In the genomic region with DNA sequence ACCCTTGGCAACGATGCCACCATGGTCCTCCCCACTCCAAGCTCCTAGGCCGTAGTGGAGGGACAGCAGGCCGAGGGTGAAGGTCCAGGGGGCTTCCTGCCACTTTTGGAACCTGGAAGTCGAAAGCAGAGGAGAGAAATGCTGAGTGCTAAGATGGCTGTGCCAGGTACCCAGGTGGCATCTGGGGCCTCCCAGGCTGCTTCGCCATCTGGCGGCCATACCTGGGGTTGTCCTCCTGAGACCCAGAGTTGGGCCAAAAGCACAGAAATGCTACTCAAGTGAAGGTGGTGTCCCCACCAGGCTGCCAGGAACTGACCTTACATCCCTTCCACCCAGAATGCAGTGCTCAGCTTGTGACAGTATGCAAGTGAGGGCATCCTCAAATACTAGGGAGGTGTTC, we compare ENCODE assay signal across 12 mouse cellular contexts. TPM values are rescaled to one million over a fixed set of nuclear protein-coding genes. Genes with fewer than 3 reads are reported as not detected.
A peak's percentile ranks its signal among the peaks of the same experiment; 100 is the strongest.
DNase-seq lines count a peak whose midpoint lies in the region; TF ChIP-seq lines count a peak whose summit lies in the region.
"Had no signal": no experiment of that assay in that cellular context is flagged by ENCODE, and none has a peak within 500 bp of the region (broad histone marks: within the 10 kb centered on the region; RNA-seq: fewer than 3 reads in every experiment).

No protein-coding gene starts in this region.

- no peak for DNase-seq in layer of hippocampus, adult 2 months (ENCODE audit: low spot score in 2 of 2)
- DNase-seq in layer of hippocampus, adult 8-10 months (ENCODE audit: low spot score in 2 of 2) = no peak
- peak; percentile 64 for DNase-seq in CH12.LX (ENCODE audit: extremely low read depth)
- DNase-seq in cerebellum, adult 11 months = peak; percentile 73
- peak; percentile 19 for DNase-seq in lung, postnatal 14 days
- DNase-seq in right cerebral cortex, adult 2 months (ENCODE audit: low spot score in 2 of 2) = no peak
- no peak for DNase-seq in right cerebral cortex, adult 18-20 months
- no peak for DNase-seq in embryo, embryonic 11 days
- DNase-seq: liver, embryonic 13.5 days had no signal

- no peak for TF ChIP-seq POLR2A in CH12.LX (IDR thresholded peaks at IDR 0.05; ENCODE audit: low read depth, low read length)

- dilution Hi-C loops in CH12.LX (cut with MboI; ENCODE audit: extremely low pct_ligation_motif_present, extremely low pct_unique_long_range_greater_than_20kb, low sequenced_read_pairs) = no loop called here

- TF ChIP-seq RAD21 in CH12.LX (IDR thresholded peaks at IDR 0.05; ENCODE audit: low read depth, low read length) = peak; percentile 80

- no peak overlapping the region for H3K4me3 ChIP-seq in layer of hippocampus, adult 2 months
- no peak overlapping the region for H3K4me3 ChIP-seq in CH12.LX (replicated peaks in 1 of 3; ENCODE audit: low read depth in 2 of 3, low read length in 2 of 3, poor library complexity in 1 of 3)
- H3K4me3 ChIP-seq: erythroblast, embryonic 14.5 days; hindbrain, embryonic 10.5 days; liver, embryonic 13.5 days; neural tube, embryonic 15.5 days had no signal

- TF ChIP-seq CTCF in layer of hippocampus, adult 2 months (conservative IDR thresholded peaks at IDR 0.05) = peak; percentile 54
- peak; percentile 32 to 93; a peak in 3 of 4 replicates for TF ChIP-seq CTCF in CH12.LX (conservative IDR thresholded peaks at IDR 0.05 in 1 of 2, IDR thresholded peaks at IDR 0.05 in 1 of 2; ENCODE audit: low read depth in 2 of 2, low read length in 2 of 2)

- H3K36me3 ChIP-seq in CH12.LX (replicated peaks in 1 of 2; ENCODE audit: control insufficient read depth in 1 of 2, insufficient read depth in 1 of 2, low read length in 1 of 2) = no peaks in the 10 kb centered on the region
- H3K36me3 ChIP-seq: liver, embryonic 13.5 days had no signal

- H3K9ac ChIP-seq in CH12.LX (ENCODE audit: insufficient read depth, low read depth) = no peak overlapping the region
- H3K9ac ChIP-seq: liver, embryonic 13.5 days; neural tube, embryonic 15.5 days had no signal

- H3K9me3 ChIP-seq in CH12.LX (replicated peaks; ENCODE audit: low read length) = no peaks in the 10 kb centered on the region
- H3K9me3 ChIP-seq: hindbrain, embryonic 10.5 days; liver, embryonic 13.5 days; neural tube, embryonic 15.5 days had no signal

- no peak for TF ChIP-seq EP300 in CH12.LX (IDR thresholded peaks at IDR 0.05; ENCODE audit: low read length)

- peaks cover 5 to 11% of the 10 kb centered on the region in 2 experiments for H3K4me1 ChIP-seq in CH12.LX (ENCODE audit: control insufficient read depth in 1 of 2, insufficient read depth in 2 of 2)

- H3K4me2 ChIP-seq in CH12.LX (ENCODE audit: insufficient read depth, low read depth, poor library complexity, severe bottlenecking) = 0 out of 2 replicates have a peak overlapping the region, but pooled peaks have one; percentile 18
- H3K4me2 ChIP-seq: liver, embryonic 13.5 days; neural tube, embryonic 15.5 days had no signal

- H3K79me2 ChIP-seq in CH12.LX (replicated peaks; ENCODE audit: control insufficient read depth, extremely low read depth, insufficient read depth, poor library complexity, severe bottlenecking) = no peaks in the 10 kb centered on the region

- H3K27ac ChIP-seq in layer of hippocampus, adult 2 months = no peak overlapping the region
- H3K27ac ChIP-seq in CH12.LX (ENCODE audit: insufficient read depth, low read depth) = no peak overlapping the region
- H3K27ac ChIP-seq: hindbrain, embryonic 10.5 days; liver, embryonic 13.5 days; neural tube, embryonic 15.5 days had no signal

- peaks cover 73% of the 10 kb centered on the region for H3K27me3 ChIP-seq in CH12.LX (replicated peaks)
- H3K27me3 ChIP-seq: liver, embryonic 13.5 days; neural tube, embryonic 15.5 days had no signal

- in situ Hi-C loops in CH12.LX (cut with MboI; ENCODE audit: low pct_ligation_motif_present, low pct_unique_long_range_greater_than_20kb, low sequenced_read_pairs) = loop anchor here (5.0 kb wide), 1 partner anchor 137 kb away; no protein-coding TSS in a partner anchor

TF ChIP-seq in CH12.LX, 34 proteins besides CTCF, POLR2A, EP300 and RAD21:
- TF ChIP-seq TCF12 (IDR thresholded peaks at IDR 0.05; ENCODE audit: low read depth, low read length) = no peak
- 0 out of 2 replicates have a peak, but pooled peaks have one; percentile 30 for TF ChIP-seq NELFE (IDR thresholded peaks at IDR 0.05; ENCODE audit: low read depth, low read length)
- TF ChIP-seq TBP (conservative IDR thresholded peaks at IDR 0.05; ENCODE audit: low read depth, low read length) = no peak
- TF ChIP-seq ZMIZ1 (IDR thresholded peaks at IDR 0.05; ENCODE audit: low read depth, low read length) = no peak
- no peak for TF ChIP-seq CHD1 (IDR thresholded peaks at IDR 0.05; ENCODE audit: low read depth, low read length)
- TF ChIP-seq ZC3H11A (IDR thresholded peaks at IDR 0.05; ENCODE audit: low read depth, low read length) = peak; percentile 71
- TF ChIP-seq ZNF384 (IDR thresholded peaks at IDR 0.05; ENCODE audit: low read depth, low read length) = no peak
- no peak for TF ChIP-seq JUN (IDR thresholded peaks at IDR 0.05; ENCODE audit: insufficient read depth, low read depth, low read length)
- no peak for TF ChIP-seq MAFK (IDR thresholded peaks at IDR 0.05; ENCODE audit: insufficient replicate concordance, low read length)
- no peak for TF ChIP-seq IRF4 (IDR thresholded peaks at IDR 0.05; ENCODE audit: low read depth, low read length)
- 0 out of 2 replicates have a peak, but pooled peaks have one; percentile 10 for TF ChIP-seq ELF1 (IDR thresholded peaks at IDR 0.05; ENCODE audit: low read depth, low read length)
- peak; percentile 98 for TF ChIP-seq SMC3 (IDR thresholded peaks at IDR 0.05; ENCODE audit: low read depth, low read length)
- TF ChIP-seq UBTF (IDR thresholded peaks at IDR 0.05; ENCODE audit: low read depth, low read length) = no peak
- no peak for TF ChIP-seq RCOR1 (conservative IDR thresholded peaks at IDR 0.05; ENCODE audit: low read depth, low read length)
- TF ChIP-seq PAX5 (IDR thresholded peaks at IDR 0.05; ENCODE audit: low read length) = no peak
- no peak for TF ChIP-seq E2F4 (IDR thresholded peaks at IDR 0.05; ENCODE audit: insufficient replicate concordance, low read depth, low read length)
- no peak for TF ChIP-seq ZKSCAN1 (IDR thresholded peaks at IDR 0.05; ENCODE audit: borderline replicate concordance, low read depth, low read length)
- TF ChIP-seq HCFC1 (IDR thresholded peaks at IDR 0.05; ENCODE audit: low read depth, low read length) = no peak
TF ChIP-seq in CH12.LX: peak in this region for 4.

RNA-seq across cellular contexts. Expression of a gene that starts 11.2 kb away (rescaled TPM):
- 1 to 10 TPM; 2.6 to 5.0 TPM for total RNA-seq in layer of hippocampus, adult 2 months (2021)
- total RNA-seq in layer of hippocampus, adult 8-10 months (2022) = 1 to 10 TPM; 1.0 to 3.7 (median 2.8) TPM
- not detected in 2 replicates for total RNA-seq in CH12.LX (2012; rRNA removed)
- not detected in 2 replicates for total RNA-seq in CH12.LX (2014; rRNA removed)
- not detected in 2 replicates for polyA plus RNA-seq in CH12.LX (2012; ENCODE audit: insufficient read length, low read depth)
- polyA plus RNA-seq: erythroblast, embryonic 14.5 days had no signal

RNA-seq across cellular contexts. Expression of a gene that starts 26.0 kb away (rescaled TPM):
- 1 to 10 TPM; 2.1 to 2.9 TPM for total RNA-seq in layer of hippocampus, adult 2 months (2021)
- total RNA-seq in layer of hippocampus, adult 8-10 months (2022) = 1 to 10 TPM; 2.1 to 3.5 (median 2.6) TPM
- total RNA-seq in CH12.LX (2012; rRNA removed) (0.04 TPM in 1 of 2 replicates, not detected in the other), CH12.LX (2014; rRNA removed) (0.09 TPM in 1 of 2 replicates, not detected in the other)
- not detected in 2 replicates for polyA plus RNA-seq in CH12.LX (2012; ENCODE audit: insufficient read length, low read depth)
- polyA plus RNA-seq: erythroblast, embryonic 14.5 days had no signal

RNA-seq across cellular contexts. Expression of a gene that starts 26.1 kb away (rescaled TPM):
- 10 to 100 TPM; 53.2 to 57.8 TPM for total RNA-seq in layer of hippocampus, adult 2 months (2021)
- total RNA-seq in layer of hippocampus, adult 8-10 months (2022) = 10 to 100 TPM; 54.1 to 61.7 (median 57.8) TPM
- total RNA-seq in CH12.LX (2012; rRNA removed) (7.8 and 8.2 TPM in 2 replicates), CH12.LX (2014; rRNA removed) (2.5 and 2.8 TPM in 2 replicates)
- 10.5 and 11.4 TPM in 2 replicates for polyA plus RNA-seq in CH12.LX (2012; ENCODE audit: insufficient read length, low read depth)

RNA-seq across cellular contexts. Expression of a gene that starts 48.1 kb away (rescaled TPM):
- not detected for total RNA-seq in layer of hippocampus, adult 2 months (2021)
- total RNA-seq in layer of hippocampus, adult 8-10 months (2022) = not detected
- total RNA-seq in CH12.LX (2012; rRNA removed) (0.92 and 0.98 TPM in 2 replicates), CH12.LX (2014; rRNA removed) (1.8 and 2.0 TPM in 2 replicates)
- polyA plus RNA-seq in CH12.LX (2012; ENCODE audit: insufficient read length, low read depth) = 2.8 TPM in 2 replicates
- polyA plus RNA-seq: erythroblast, embryonic 14.5 days; liver, embryonic 13.5 days had no signal

Comparison
In these comparisons a context has a peak if more than half of its experiments do, and no peak if none do; other contexts are left out.
1. DNase-seq: peak in CH12.LX (single experiment), cerebellum, adult 11 months (single experiment) and lung, postnatal 14 days (single experiment); none in layer of hippocampus, adult 2 months (0 of 2), layer of hippocampus, adult 8-10 months (0 of 2), right cerebral cortex, adult 2 months (0 of 2), right cerebral cortex, adult 18-20 months (single experiment) and embryo, embryonic 11 days (single experiment).
2. RNA of a gene that starts 26.1 kb away (total RNA-seq): 54.1 to 61.7 TPM in layer of hippocampus, adult 8-10 months and 53.2 to 57.8 TPM in layer of hippocampus, adult 2 months; 2.5 to 8.2 TPM in CH12.LX; every median in the first group is over 4 times any median in the second.